Mouse (Mus musculus) gastrocnemius, postnatal 36 days (tissue): ENCODE data around the gene Foxp1. TPM values are rescaled to one million over a fixed set of nuclear protein-coding genes. Genes with fewer than 3 reads are reported as not detected.

Source experiments
- DNase-seq, 2 experiments: peaks; one replicate each; pipeline ENCODE4 v3.0.0; 2022
- intact Hi-C: fragments of 180-260 bp; cut with DNase I; formaldehyde crosslinking; loops from one replicate; pipeline ENCODE4 v1.15.1; 2025
- total RNA-seq, 2 experiments: library from RNA; stranded (reverse); gene quantifications; 2 replicates each; pipeline ENCODE4 v1.2.3; 2021

Foxp1 gene
- total RNA-seq, 2 experiments from 2014 or later: 15.9 to 18.4 TPM

DNA sequence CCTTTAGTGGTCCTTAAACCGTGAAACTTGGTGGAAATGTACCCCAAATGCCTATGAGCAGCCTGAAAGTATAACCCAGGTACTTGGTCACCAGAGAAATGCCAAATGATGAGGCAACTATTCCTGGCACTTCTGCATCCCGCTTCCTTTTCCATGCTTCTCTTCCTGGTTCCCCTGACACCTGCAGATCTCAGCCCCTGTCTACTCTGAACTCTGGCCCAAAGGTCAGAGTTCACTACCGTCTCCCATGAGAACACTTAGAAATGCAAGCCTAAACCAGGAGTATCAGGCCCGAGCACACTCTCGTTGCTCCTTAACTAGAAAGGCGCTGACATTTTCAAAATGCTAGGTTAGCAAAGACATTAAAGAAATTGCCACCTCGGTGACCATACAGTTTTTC lies 250.8 kb downstream of the Foxp1 start:
- no peak for DNase-seq
- intact Hi-C loops: loop anchor here (10.0 kb wide), 1 partner anchor 343 kb away; no protein-coding TSS in a partner anchor

DNA sequence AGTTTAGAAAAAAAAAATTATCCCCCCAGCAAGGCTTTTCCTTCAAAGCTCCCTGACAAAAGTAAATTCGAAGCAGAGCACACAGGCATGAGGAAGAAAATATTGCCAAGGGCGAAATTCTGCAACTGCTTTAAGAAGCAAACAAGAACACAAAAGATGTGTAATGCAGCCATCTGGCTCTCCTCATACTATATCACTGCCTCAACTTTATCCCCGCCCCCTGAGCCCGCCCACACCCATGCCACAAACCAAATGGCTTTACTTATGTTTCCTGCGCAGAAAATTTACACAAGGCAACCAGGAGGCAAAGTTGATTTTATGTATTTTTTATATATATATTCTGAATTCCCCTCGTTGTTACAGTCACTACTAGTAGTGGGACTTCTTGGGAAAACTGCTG lies 252.6 kb downstream of the Foxp1 start:
- intact Hi-C loops: loop anchor here (10.0 kb wide), 1 partner anchor 345 kb away; no protein-coding TSS in a partner anchor

DNA sequence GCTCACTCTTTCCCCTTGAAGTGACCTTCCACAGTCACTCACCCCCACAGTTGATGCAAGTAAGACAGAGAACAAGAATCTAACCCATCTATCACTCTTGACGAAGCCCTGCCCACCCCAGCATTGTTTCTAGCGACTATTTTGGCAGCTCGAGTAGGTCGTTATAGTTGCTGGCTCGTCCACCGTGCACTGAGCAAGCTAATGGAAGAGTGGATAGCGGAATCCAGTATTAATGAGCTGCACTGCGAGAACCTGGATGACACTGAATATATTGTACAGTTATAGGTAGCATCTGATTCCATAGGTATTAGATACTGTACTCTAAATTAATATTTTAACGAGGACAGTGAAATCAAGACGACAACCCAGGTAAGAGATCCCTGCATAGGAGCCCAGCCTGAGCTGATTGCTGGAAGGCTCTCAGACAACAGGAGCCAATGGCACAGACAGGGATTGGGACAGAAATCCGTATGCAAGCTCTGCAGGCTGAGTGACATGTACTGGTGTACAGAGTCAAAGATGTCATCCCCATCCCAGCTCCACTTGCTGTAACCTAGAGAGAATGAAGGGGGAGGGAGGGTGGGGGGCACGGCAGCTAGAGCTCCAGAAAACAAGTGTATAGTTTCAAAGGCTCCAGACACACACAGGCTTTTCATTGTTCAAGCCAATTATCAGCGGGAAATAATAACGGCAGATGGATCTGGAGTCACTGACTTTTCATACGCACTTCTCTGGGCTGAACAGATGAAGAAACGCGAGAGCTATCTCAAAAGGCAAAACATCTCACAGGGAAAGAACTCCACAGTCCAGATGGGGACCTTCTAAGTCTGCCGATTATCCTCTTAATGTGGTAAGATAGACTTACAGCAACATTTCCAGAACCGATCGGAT lies 254.1 kb downstream of the Foxp1 start:
- intact Hi-C loops: no loop called here
- DNase-seq: no peak

More for the DNA sequence above, 252.6 kb downstream of the Foxp1 start:
- no peak for DNase-seq

DNA sequence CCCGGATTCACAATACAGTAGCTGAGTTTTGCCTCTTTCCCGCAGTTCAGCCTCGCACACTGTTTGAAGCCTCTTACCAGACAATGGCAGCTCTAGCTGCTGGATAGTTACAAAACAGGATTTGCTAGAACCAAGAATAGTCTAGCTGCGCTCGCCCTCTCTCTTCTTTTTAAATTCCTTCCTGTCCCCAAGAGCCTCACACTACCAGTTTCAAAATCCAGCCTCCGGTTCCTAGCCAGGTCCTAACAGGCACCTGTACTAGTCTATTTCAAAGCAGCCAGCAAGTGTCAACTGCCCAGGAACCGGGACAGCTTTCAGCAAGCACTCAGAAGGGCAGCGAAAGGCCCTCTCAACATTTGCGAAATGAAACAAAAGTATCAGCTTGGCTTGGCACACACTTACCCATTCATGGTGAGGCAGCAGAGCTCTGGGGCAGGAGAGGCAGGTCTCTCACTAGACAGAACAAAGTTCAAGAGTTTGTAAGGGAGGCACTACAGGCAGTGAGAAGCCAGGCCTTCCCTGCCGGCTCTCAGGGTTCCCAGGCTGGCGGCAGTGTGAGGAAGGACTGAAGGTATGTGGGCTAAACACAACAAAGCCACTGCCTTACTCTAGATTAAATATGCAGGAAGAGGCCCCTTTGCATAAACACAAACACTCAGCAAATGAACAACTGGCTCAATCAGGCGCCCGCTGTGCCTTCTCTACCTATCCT lies 256.4 kb downstream of the Foxp1 start:
- intact Hi-C loops: no loop called here
- DNase-seq: peak in 1 of 2 experiments; percentile 21

DNA sequence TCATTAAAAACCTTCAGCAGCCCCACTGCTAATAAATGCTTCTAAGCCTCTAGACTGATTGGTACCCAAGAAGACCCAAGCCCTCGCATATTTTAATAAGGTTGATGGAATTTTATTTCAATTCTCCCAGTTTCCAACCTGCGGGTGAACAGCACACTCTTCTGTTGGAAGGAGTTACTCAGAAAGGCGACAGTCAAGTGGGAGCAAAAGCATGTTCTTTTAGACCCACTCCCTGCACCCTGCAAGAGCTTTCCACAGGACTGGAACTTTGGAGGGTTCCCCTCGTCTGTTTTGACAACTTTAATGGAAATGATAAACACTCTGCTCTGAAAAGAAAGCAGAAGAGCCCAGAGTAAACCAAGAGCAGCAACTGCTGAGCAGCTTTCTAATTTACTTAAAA lies 257.3 kb downstream of the Foxp1 start:
- intact Hi-C loops: no loop called here
- DNase-seq: no peak

DNA sequence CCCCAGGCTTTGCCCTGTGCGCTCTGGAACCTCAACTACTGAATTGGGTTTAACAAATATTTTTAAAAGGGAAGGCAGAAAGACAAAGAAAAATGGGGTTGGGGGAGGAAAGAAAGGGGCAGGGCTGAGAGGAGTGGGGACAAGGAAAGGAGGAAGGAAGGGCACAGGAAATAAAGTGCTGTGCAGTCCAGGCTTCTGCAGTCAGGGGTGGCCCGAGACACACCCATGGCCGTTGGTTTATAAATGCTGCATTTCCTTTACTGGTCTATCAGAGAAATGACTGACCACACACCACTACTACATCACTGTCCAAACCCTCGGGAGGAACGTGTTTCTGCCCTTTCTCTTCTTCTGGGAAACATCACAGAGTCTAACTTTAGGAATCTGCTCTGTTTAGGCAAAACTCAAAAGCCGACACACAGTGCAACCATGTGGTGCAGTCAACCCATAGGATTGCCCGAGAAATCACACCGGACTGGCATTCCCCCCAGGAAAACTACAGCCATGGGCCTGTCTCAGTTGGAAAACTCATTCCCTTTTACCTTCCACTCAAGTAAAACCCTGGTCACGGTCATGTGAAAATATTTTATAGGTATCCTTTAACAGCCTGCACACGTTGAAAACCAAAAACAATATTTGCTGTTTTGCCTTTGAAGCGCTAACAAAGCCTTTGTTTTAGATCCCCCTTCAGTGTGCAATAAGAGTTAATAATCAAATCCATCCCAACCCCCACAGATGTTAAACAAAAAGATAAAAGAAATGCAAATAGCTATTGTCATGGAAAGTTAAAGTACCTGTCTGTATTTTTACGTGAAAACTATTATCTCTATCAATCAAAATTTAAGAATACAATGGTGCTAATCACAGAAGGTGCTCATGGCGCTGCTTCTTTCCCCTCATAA lies 258.1 kb downstream of the Foxp1 start:
- intact Hi-C loops: no loop called here
- no peak for DNase-seq

DNA sequence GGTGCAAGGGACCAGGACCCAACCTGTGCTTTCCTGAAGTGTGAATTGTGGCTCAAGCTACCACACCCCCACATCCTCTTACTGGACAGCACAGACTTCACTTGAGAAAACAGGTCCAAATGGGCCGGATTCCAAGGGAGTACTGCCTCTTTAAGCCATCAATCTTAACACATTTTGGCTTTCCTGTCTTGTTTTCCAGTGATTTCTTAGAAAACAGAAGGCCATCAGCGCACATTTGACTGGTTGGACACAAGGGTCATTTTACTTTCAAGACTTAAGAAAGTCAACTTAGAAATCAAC lies 258.7 kb downstream of the Foxp1 start:
- intact Hi-C loops: no loop called here
- DNase-seq: no peak

DNA sequence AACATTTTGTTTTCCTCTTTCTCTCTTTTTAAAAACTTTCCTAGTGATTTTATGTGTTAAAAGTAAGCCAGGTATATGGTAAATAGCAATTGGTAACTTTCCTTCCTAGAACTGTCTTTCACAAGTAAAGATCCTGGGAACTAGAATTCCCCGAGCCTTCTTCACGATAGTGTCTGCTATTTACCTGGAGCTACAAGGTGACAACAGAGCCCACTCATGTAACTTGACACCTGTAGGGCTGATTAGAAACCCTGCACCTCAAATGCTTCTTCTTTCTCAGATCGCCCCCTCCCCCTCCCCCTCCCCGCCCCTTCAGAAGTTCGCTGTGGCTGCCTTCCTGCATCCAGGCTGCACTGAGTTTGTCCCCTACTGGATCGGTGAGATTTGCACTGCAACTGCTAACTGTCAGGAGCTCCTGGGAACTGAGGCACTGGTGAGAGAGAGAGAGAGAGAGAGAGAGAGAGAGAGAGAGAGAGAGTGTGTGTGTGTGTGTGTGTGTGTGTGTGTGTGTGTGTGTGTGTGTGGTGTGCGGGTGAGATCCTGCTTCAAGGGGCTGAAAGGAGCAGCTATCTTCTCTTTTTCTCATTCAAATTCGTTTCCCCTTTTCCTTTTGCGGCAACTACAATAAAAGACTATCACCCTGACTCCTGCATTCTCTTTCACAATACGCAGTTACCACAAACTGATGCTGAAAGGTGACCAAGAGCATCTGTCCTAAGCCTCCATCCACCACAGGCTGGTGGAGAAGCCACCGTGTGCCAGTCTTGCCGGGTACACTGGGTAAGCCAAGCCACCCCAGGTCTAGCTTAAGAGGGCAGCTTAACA lies 259.2 kb downstream of the Foxp1 start:
- no peak for DNase-seq
- intact Hi-C loops: no loop called here

DNA sequence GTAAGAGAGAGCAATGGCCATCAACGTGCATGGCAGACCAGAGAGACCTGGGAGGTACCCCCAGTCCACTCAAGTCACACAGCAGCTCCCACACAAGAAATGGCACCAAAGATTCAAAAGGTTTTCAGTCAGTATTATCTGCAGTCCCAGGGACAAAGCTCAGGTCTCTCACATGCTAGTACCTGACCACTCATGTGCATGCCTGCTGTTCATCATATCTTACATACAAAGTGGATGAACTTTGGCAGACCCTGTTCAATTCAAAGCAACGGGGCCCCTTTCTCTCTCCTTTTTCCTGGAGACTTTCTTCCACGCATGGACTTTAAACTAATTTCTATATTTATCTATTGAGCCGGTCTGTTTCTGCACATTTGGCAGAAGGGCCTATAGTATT lies 260.8 kb downstream of the Foxp1 start:
- no peak for DNase-seq
- intact Hi-C loops: no loop called here

DNA sequence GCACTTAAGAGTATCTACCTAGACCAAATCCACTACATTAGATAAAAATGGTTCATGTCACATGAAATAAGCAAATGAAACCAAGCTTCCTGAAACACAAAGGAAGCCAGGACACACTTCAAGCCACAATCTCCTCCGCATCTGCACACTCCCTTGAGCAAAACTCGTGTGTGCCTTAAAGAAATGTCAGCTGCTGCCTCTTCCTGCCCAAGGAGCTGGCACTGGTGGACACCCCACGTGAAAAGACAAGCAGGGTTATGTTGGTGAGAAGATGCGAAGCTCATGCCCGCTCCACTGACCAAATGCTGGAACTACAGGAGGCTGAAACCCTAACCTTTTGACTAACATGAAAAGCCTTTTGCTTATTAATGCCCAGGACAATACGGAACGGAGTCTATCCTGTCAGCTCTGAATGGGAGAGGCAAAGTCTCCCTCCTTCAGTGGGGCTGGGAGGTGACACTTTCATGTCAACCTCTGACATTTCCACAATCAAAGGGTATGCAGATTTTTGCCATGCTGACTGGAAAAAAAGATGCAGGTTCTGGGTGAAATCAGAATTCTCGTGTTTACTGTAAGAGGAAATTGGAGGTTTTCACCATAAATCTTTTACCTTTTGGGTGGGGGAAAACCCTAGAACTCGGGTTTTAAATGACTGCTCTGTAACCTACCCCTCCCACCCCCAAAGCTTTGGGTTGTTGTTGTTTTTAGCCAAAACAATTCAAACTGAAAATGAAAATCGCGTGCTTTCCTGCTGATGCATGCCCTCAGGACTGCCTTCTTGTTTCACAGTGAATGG lies 261.4 kb downstream of the Foxp1 start:
- intact Hi-C loops: no loop called here
- DNase-seq: no peak

DNA sequence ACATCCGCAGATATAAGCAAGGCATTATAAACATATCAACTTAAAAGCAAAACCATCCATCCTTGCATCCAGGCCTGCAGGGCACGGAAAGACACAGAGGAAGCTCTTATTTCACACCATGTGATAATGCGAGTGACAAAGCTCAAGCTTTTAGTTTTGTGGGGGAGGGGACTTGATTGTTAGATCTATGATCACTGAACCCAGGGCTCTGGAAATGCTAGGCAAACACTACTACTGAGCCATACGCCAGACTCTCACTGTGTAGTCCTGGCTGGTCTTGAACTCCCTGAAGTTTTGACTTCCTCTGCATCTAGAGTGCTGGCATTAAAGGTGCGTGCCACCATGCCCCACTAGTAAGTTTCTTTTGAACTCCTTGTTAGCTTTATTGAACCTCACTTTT lies 264.2 kb downstream of the Foxp1 start:
- no peak for DNase-seq
- intact Hi-C loops: no loop called here

DNA sequence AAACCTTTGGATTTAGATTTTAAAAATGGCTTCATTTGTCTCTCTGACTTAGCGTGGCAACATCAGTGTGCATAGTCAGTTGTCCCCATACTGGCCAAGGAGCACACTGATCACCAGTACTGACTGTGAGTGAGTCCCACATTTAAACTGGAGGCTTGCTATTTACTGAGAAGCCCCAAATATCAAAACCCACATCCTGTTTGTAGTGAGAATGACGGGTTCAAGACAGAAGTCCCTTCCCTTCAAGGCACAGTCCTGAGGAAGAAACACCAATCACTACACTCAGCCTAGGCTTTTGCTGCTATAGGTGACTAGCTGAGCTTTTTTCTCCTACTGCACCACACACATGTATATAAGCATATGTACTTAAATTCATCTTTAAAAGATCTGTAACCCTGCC lies 264.8 kb downstream of the Foxp1 start:
- intact Hi-C loops: no loop called here
- no peak for DNase-seq

DNA sequence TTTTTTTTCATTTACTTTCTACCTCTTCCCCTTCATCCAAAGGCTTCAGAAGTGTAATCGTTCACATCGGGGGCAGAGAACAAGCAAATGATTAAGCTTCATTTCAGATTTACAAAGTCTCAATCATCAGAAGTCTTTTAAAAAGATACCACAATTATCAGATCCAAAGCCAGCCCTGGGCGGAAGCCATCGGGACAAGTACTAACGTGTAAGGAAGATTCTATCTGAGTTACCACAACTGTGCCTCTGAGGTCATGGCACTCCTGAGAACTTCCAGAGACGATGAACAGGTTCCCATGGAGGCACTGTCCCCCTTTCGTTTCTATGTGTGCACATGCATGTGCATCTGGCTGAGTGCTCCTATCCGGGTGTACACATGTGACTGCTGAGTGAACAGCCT lies 269.2 kb downstream of the Foxp1 start:
- intact Hi-C loops: no loop called here
- DNase-seq: no peak

DNA sequence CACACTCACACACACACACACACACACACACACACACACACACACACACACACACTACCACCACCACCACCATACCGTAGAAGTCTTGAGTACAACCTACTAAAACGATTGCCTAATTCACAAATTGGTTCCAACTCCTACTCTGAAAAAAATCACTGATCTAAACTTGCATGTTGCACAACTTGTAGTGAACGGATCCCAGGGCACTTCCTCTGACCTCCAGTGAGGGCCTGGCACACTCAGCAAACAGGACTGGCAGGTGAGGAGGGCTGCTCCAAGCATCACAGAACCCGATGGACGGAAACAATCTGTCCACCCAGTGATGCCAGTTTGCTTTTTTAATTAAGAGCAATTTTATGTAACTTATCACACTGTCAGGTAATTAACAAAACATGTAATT lies 269.7 kb downstream of the Foxp1 start:
- DNase-seq: no peak
- intact Hi-C loops: no loop called here

DNA sequence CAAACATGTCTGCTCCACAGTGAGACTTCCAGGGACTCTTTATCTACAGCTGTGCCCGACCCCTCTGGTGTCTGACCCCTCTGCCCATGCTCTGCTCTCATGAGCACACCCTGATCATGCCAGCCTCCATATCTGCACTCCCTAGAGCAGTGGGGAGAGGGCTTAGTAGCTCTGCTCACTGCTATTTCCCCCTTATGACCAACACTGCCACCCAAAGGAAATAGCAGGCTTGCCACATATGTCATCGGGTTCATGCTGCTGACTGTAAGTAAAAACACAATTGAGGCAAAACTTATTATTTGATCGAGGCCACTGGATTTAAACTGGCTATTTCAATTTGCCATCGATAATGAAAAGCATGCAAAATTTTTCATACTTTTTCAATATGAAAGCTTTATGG lies 270.6 kb downstream of the Foxp1 start:
- intact Hi-C loops: no loop called here
- DNase-seq: no peak

DNA sequence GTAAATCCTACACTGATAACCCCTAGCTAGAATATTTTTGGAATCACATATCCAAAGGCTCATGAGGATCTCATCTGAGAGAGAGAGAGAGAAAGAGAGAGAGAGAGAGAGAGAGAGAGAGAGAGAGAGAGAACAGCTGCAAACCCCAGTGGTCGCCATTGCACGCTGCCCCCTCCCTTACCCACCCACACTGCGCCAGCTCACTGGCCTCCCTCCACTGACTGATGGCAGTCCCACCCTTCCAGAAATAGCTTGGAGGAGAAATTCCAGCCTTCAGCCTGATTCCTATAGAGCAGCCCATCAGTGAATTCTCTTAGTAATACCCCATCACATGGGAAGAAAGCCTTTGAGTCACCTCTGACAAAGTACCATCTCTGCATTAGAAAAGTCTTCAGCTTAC lies 271.3 kb downstream of the Foxp1 start:
- intact Hi-C loops: no loop called here
- no peak for DNase-seq

DNA sequence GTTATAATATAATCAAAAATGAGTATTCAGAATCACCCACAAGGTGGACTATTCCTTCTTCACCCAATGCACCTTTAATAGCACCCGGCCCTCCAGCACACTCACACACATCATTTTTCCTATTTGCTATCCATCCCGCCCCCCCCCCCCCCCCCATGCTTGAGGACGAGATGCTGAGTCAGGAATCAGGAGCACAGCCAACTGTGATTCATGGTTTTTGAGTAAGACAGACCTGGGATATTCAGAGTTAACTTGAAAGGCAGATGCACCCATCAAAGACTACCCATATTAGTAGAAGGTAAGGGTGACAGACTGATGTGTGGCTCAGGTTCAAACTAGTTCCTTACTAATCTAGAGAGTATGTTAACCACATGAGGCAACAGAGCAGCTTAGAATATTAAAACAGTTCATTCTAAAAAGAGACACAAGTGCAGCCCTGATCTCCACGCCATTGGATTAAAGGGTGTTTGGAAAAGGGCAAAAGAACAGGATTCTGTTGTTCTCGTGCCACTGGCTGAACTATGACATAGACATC lies 273.0 kb downstream of the Foxp1 start:
- DNase-seq: no peak
- intact Hi-C loops: no loop called here

DNA sequence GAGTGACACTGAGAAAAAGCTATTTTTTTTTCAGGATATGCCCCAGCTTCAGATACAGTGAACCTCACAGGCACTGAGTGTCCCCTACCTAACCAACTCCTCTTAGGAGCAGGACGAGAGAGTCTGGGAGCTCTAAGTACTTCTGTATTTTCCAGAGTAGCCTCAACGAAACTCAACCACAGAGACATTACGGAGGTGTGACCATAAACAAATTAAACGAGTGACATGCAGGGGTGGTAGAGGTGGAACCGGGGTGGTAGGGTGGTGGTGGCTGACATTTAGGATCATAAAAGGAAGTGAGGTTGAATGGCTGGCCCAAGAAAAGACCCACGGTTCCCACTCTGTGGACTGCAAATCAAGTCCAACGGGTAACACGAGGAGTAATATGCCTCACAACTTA lies 274.1 kb downstream of the Foxp1 start:
- no peak for DNase-seq
- intact Hi-C loops: no loop called here
